Mouse (Mus musculus): ENCODE measurements around the gene Olfr487. TPM values are rescaled to one million over a fixed set of nuclear protein-coding genes. Genes with fewer than 3 reads are reported as not detected.
"Not testable (repeated sequence)": the region's sequence is repeated elsewhere in the genome, so short reads cannot be mapped to it uniquely, and the experiment has no call there.

Olfr487 gene
- total RNA-seq, 1 experiment = not detected

DNA sequence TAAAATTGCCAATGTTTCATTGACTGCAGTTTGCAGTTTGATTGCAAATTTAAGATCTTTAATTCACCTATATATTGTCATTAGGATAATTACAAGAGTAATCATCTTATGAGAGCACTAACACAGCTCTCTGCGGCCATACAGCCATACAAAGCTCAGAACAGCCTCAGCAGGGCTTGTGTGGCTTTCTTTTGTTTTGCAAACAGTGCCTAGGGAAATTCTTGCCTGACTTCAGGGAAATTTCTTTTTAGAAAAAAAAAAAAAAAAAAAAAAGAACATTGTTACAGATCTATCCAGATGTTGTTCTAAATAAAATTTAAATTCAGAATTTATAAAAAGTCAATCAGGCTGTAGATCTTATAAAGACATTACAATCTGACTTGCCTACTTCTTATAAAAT is 21.7 kb downstream of the Olfr487 start:
- DNase-seq (ENCODE audit: low read depth, low spot score); H3K9ac ChIP-seq (ENCODE audit: insufficient read depth, low read depth, low read length, poor library complexity, severe bottlenecking); H3K4me3 ChIP-seq (ENCODE audit: insufficient read depth in 1 of 2, low read depth in 1 of 2, low read length in 2 of 2, poor library complexity in 1 of 2, severe bottlenecking in 1 of 2); H3K9me3 ChIP-seq (ENCODE audit: control insufficient read depth, insufficient read depth, low read depth, low read length); H3K4me1 ChIP-seq (ENCODE audit: control insufficient read depth in 2 of 2, insufficient read depth in 2 of 2, low read length in 2 of 2, poor library complexity in 1 of 2); H3K36me3 ChIP-seq (ENCODE audit: control insufficient read depth, insufficient read depth, low read length, poor library complexity, severe bottlenecking); in situ Hi-C loops (cut with MboI; ENCODE audit: low sequenced_read_pairs in 2 of 2, unreplicated experiment in 2 of 2); H3K27ac ChIP-seq (ENCODE audit: insufficient read depth, low read depth, low read length, poor library complexity, severe bottlenecking): not testable (repeated sequence)
- TF ChIP-seq ZNF384 (IDR thresholded peaks at IDR 0.05; ENCODE audit: low read depth, low read length) = peak; percentile 69; the same call in 1 of the 2 replicates

DNA sequence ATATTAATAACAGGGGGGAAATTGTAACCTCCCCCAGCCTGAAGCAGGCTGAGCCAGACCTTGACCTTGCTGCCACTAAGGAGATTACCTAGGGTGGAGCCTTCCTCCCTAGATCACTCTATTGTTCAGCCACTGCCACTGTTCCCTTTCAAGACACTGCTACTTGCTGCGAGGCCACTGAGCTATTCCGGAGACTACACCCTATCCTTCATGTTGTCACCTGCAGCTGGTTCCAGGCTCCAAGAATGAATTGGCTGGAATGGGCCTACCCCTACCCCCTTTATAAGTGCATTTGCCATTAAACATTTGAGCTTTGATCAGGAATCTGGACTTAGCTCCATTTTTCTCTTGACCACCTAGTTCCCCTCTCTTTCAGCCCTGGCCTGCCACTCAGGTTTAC is 23.2 kb downstream of the Olfr487 start:
- H3K9me3 ChIP-seq (ENCODE audit: control insufficient read depth, insufficient read depth, low read depth, low read length); in situ Hi-C loops (cut with MboI; ENCODE audit: low sequenced_read_pairs in 2 of 2, unreplicated experiment in 2 of 2); H3K4me3 ChIP-seq (ENCODE audit: insufficient read depth in 1 of 2, low read depth in 1 of 2, low read length in 2 of 2, poor library complexity in 1 of 2, severe bottlenecking in 1 of 2); H3K9ac ChIP-seq (ENCODE audit: insufficient read depth, low read depth, low read length, poor library complexity, severe bottlenecking); H3K36me3 ChIP-seq (ENCODE audit: control insufficient read depth, insufficient read depth, low read length, poor library complexity, severe bottlenecking); H3K4me1 ChIP-seq (ENCODE audit: control insufficient read depth in 2 of 2, insufficient read depth in 2 of 2, low read length in 2 of 2, poor library complexity in 1 of 2); DNase-seq (ENCODE audit: low read depth, low spot score); H3K27ac ChIP-seq (ENCODE audit: insufficient read depth, low read depth, low read length, poor library complexity, severe bottlenecking): not testable (repeated sequence)

DNA sequence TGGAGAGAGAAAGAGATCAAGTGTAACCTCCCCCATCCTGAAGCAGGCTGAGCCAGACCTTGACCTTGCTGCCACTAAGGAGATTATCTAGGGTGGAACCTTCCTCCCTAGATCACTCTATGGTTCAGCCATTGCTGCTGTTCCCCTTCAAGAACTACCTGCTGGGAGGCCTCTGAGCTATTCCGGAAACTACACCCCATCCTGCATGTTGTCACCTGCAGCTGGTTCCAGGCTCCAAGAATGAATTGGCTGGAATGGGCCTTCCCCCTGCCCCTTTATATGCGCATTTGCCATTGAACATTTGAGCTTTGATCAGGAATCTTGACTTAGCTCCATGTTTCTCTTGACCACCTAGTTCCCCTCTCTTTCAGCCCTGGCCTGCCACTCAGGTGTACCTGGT is 29.2 kb downstream of the Olfr487 start:
- H3K9ac ChIP-seq (ENCODE audit: insufficient read depth, low read depth, low read length, poor library complexity, severe bottlenecking); H3K9me3 ChIP-seq (ENCODE audit: control insufficient read depth, insufficient read depth, low read depth, low read length); DNase-seq (ENCODE audit: low read depth, low spot score); H3K4me1 ChIP-seq (ENCODE audit: control insufficient read depth in 2 of 2, insufficient read depth in 2 of 2, low read length in 2 of 2, poor library complexity in 1 of 2); in situ Hi-C loops (cut with MboI; ENCODE audit: low sequenced_read_pairs in 2 of 2, unreplicated experiment in 2 of 2); H3K36me3 ChIP-seq (ENCODE audit: control insufficient read depth, insufficient read depth, low read length, poor library complexity, severe bottlenecking); H3K4me3 ChIP-seq (ENCODE audit: insufficient read depth in 1 of 2, low read depth in 1 of 2, low read length in 2 of 2, poor library complexity in 1 of 2, severe bottlenecking in 1 of 2): not testable (repeated sequence)
- H3K27ac ChIP-seq (ENCODE audit: insufficient read depth, low read depth, low read length, poor library complexity, severe bottlenecking) = peak overlapping the region; percentile 81; the same call in 1 of the 2 replicates

DNA sequence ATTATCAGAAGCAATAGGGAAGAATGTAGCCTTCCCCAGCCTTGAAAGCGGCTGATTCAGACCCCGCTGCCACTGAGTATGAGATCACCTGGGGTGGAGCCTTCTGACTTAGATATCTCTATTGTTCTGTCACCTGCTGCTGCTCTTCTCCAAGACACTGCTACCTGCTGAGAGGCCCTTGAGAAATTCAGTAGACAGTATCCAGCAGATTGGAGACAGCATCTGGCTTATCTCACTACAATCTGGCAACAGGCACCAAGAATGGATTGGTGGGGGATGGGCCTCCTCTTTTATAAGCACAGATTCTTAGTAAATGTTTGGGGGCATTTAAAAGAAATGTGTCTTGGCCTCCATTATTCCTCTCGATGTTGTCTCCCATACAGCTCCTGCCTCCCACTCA is 30.0 kb downstream of the Olfr487 start:
- H3K4me3 ChIP-seq (ENCODE audit: insufficient read depth in 1 of 2, low read depth in 1 of 2, low read length in 2 of 2, poor library complexity in 1 of 2, severe bottlenecking in 1 of 2); H3K9ac ChIP-seq (ENCODE audit: insufficient read depth, low read depth, low read length, poor library complexity, severe bottlenecking); H3K4me1 ChIP-seq (ENCODE audit: control insufficient read depth in 2 of 2, insufficient read depth in 2 of 2, low read length in 2 of 2, poor library complexity in 1 of 2); in situ Hi-C loops (cut with MboI; ENCODE audit: low sequenced_read_pairs in 2 of 2, unreplicated experiment in 2 of 2); DNase-seq (ENCODE audit: low read depth, low spot score); H3K36me3 ChIP-seq (ENCODE audit: control insufficient read depth, insufficient read depth, low read length, poor library complexity, severe bottlenecking); H3K9me3 ChIP-seq (ENCODE audit: control insufficient read depth, insufficient read depth, low read depth, low read length): not testable (repeated sequence)
- peak overlapping the region; percentile 81; the same call in 1 of the 2 replicates for H3K27ac ChIP-seq (ENCODE audit: insufficient read depth, low read depth, low read length, poor library complexity, severe bottlenecking)

DNA sequence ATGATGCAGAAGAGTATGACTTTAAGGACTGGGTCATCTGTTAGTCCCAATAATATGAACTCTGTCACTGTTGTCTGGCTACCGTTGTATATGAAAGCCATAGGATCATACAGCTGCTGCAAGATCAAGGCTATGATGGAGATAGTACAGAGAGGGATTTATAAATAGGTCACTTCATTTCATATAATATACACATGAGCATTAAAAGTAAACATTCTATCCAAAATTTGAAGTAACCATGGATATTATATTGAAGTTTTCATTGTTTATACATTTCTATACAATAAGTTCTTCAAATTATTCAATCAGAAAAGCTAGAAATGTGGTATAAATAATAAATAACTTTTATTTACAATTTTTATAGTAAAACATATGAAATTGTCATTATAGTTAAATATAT is 41.8 kb downstream of the Olfr487 start, which contains the start of gene Olfr486:
Gene Olfr486 (minus strand): TSS at position 101 of the 400 bp plus-strand sequence.
- H3K9me3 ChIP-seq (ENCODE audit: control insufficient read depth, insufficient read depth, low read depth, low read length); H3K36me3 ChIP-seq (ENCODE audit: control insufficient read depth, insufficient read depth, low read length, poor library complexity, severe bottlenecking); H3K4me1 ChIP-seq (ENCODE audit: control insufficient read depth in 2 of 2, insufficient read depth in 2 of 2, low read length in 2 of 2, poor library complexity in 1 of 2); H3K27ac ChIP-seq (ENCODE audit: insufficient read depth, low read depth, low read length, poor library complexity, severe bottlenecking); H3K9ac ChIP-seq (ENCODE audit: insufficient read depth, low read depth, low read length, poor library complexity, severe bottlenecking); DNase-seq (ENCODE audit: low read depth, low spot score); in situ Hi-C loops (cut with MboI; ENCODE audit: low sequenced_read_pairs in 2 of 2, unreplicated experiment in 2 of 2); H3K4me3 ChIP-seq (ENCODE audit: insufficient read depth in 1 of 2, low read depth in 1 of 2, low read length in 2 of 2, poor library complexity in 1 of 2, severe bottlenecking in 1 of 2): not testable (repeated sequence)

DNA sequence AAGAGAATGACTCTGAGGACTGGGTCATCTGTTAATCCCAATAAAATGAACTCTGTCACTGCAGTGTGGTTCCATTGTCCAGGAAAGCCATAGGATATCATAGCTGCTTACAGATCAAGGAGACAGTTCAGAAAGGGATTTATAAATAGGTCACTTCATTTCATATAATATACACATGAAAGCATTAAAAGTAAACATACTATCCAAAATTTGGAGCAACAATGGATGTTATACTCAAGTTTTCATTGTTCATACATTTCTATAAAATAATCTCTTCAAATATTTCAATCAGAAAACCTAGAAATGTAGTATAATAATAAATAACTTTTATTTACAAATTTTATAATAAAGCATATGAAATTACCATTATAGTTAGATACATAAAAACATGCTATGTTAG is 54.7 kb downstream of the Olfr487 start, which contains the start of gene Olfr485:
Gene Olfr485 (minus strand): TSS at position 101 of the 400 bp plus-strand sequence.
- Histone ChIP-seq H3K4me3 (ENCODE audit: insufficient read depth in 1 of 2, low read depth in 1 of 2, low read length in 2 of 2, poor library complexity in 1 of 2, severe bottlenecking in 1 of 2) (no peak within 1 kb of the TSS), H3K4me1 (ENCODE audit: control insufficient read depth in 2 of 2, insufficient read depth in 2 of 2, low read length in 2 of 2, poor library complexity in 1 of 2) (no peaks in the 10 kb centered on the region), H3K27ac (ENCODE audit: insufficient read depth, low read depth, low read length, poor library complexity, severe bottlenecking) (no peak within 1 kb of the TSS), H3K36me3 (ENCODE audit: control insufficient read depth, insufficient read depth, low read length, poor library complexity, severe bottlenecking) (no peaks in the 10 kb centered on the region), H3K9ac (ENCODE audit: insufficient read depth, low read depth, low read length, poor library complexity, severe bottlenecking) (no peak within 1 kb of the TSS), H3K9me3 (ENCODE audit: control insufficient read depth, insufficient read depth, low read depth, low read length) (no peaks in the 10 kb centered on the region)
- in situ Hi-C loops (cut with MboI; ENCODE audit: low sequenced_read_pairs in 2 of 2, unreplicated experiment in 2 of 2) = no loop called here
- TF ChIP-seq HCFC1 (IDR thresholded peaks at IDR 0.05; ENCODE audit: borderline replicate concordance, insufficient read depth, low read length) = no peak
- no peak for TF ChIP-seq MAFK (IDR thresholded peaks at IDR 0.05; ENCODE audit: insufficient read depth, low read depth, low read length)
- no peak for TF ChIP-seq CHD2 (IDR thresholded peaks at IDR 0.05; ENCODE audit: low read depth, low read length)
- no peak for TF ChIP-seq ZC3H11A (IDR thresholded peaks at IDR 0.05; ENCODE audit: borderline replicate concordance, low read depth, low read length)
- TF ChIP-seq ZNF384 (IDR thresholded peaks at IDR 0.05; ENCODE audit: low read depth, low read length) = no peak
- no peak for DNase-seq (ENCODE audit: low read depth, low spot score)

Other genes with a start within 250 kb of the Olfr487 start
- gene Olfr476, start 249.8 kb downstream of the Olfr487 start, total RNA-seq (2012; rRNA removed) = not detected in 2 replicates
- gene Olfr477, start 227.9 kb downstream of the Olfr487 start, total RNA-seq (2012; rRNA removed) = not detected in 2 replicates
- not detected in 2 replicates for gene Olfr478, start 180.6 kb downstream of the Olfr487 start, total RNA-seq (2012; rRNA removed)
- not detected in 2 replicates for gene Olfr479, start 163.9 kb downstream of the Olfr487 start, total RNA-seq (2012; rRNA removed)
- gene Olfr480, start 147.3 kb downstream of the Olfr487 start, total RNA-seq (2012; rRNA removed) = not detected in 2 replicates
- gene Olfr481, start 134.8 kb downstream of the Olfr487 start, total RNA-seq (2012; rRNA removed) = not detected in 2 replicates
- not detected in 2 replicates for gene Olfr482, start 117.0 kb downstream of the Olfr487 start, total RNA-seq (2012; rRNA removed)
- not detected in 2 replicates for gene Olfr483, start 113.8 kb downstream of the Olfr487 start, total RNA-seq (2012; rRNA removed)
- not detected in 2 replicates for gene Olfr484, start 87.2 kb downstream of the Olfr487 start, total RNA-seq (2012; rRNA removed)
- not detected in 2 replicates for gene Olfr485, start 54.8 kb downstream of the Olfr487 start, total RNA-seq (2012; rRNA removed)
- gene Olfr486, start 41.9 kb downstream of the Olfr487 start, total RNA-seq (2012; rRNA removed) = not detected in 2 replicates
- gene Olfr488, start 43.7 kb upstream of the Olfr487 start, total RNA-seq (2012; rRNA removed) = not detected in 2 replicates
- gene Olfr490, start 74.3 kb upstream of the Olfr487 start, total RNA-seq (2012; rRNA removed) = not detected in 2 replicates
- not detected in 2 replicates for gene Olfr491, start 98.8 kb upstream of the Olfr487 start, total RNA-seq (2012; rRNA removed)
- gene Olfr492, start 109.0 kb upstream of the Olfr487 start, total RNA-seq (2012; rRNA removed) = not detected in 2 replicates
- not detected in 2 replicates for gene Olfr493, start 132.3 kb upstream of the Olfr487 start, total RNA-seq (2012; rRNA removed)
- not detected in 2 replicates for gene Olfr494, start 150.7 kb upstream of the Olfr487 start, total RNA-seq (2012; rRNA removed)
- gene Olfr495, start 178.5 kb upstream of the Olfr487 start, total RNA-seq (2012; rRNA removed) = not detected in 2 replicates
- not detected in 2 replicates for gene Olfr497, start 205.8 kb upstream of the Olfr487 start, total RNA-seq (2012; rRNA removed)

Measured in ES-E14 (cell line).